Mouse (Mus musculus): Measurements from ENCODE around the gene Sv2c.

DNA sequence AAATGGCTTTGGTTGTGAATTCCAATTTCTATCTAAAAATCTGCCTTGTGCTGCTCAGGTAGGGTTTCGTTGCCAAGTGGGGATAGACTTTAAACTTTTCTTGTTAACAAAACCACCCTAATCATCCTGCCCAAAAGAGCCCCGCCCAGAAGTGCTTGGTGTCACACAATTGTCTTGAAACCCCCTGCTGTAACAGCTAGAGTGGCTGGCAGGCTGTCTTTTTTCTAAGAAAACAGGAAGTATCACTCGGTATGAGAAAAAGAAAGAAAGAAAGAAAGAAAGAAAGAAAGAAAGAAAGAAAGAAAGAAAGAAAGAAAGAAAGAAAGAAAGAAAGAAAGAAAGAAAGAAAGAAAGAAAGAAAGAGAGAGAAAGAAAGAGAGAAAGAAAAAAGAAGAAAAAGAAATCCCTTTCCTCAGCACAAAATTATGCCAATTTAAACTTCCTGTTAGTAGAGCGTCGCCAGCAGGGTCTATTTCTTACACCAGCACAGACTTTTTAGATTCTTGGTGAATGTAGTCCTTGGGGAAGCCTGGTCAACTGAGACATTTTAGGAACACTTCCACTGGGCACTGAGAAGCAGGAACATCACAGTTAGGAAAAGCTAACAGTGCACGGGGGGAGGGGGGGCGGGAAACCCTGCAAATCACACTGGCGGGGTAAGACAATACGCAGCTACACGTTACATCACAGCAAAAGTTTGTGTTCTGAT lies 171.7 kb downstream of the Sv2c start:
- TF ChIP-seq CTCF (IDR thresholded peaks at IDR 0.05; ENCODE audit: extremely low read depth, insufficient read depth, insufficient read length, insufficient replicate concordance) (no peak), POLR2A (IDR thresholded peaks at IDR 0.05; ENCODE audit: low read depth, low read length) (no peak)

Measured in spleen, adult 2 months (tissue).